Mouse (Mus musculus) C2C12 (cell line): ENCODE results near the gene Abca2. TPM values are rescaled to one million over a fixed set of nuclear protein-coding genes. Genes with fewer than 3 reads are reported as not detected.

Source experiments
- H3K27me3 ChIP-seq: one replicate; pipeline ENCODE4 v1.6.1; 2011; ENCODE audit not compliant: control insufficient read depth, insufficient read depth, insufficient read length
- H3K36me3 ChIP-seq: one replicate; pipeline ENCODE4 v1.6.1; 2011; ENCODE audit not compliant: control insufficient read depth, insufficient read depth
- H3K4me3 ChIP-seq: one replicate; pipeline ENCODE4 v1.5.1; 2011; ENCODE audit warnings: mild to moderate bottlenecking, control low read depth; ENCODE audit not compliant: poor library complexity, insufficient read depth, severe bottlenecking
- H3K79me2 ChIP-seq: one replicate; pipeline ENCODE4 v1.6.1; 2011; ENCODE audit not compliant: control insufficient read depth, insufficient read depth
- H3K79me3 ChIP-seq: one replicate; pipeline ENCODE4 v1.6.1; 2011; ENCODE audit warnings: low read depth, control low read depth
- H3ac ChIP-seq: one replicate; pipeline ENCODE3; 2011; ENCODE audit warnings: low read depth; ENCODE audit not compliant: control insufficient read depth, insufficient read length
- CEBPB ChIP-seq: IDR thresholded peaks from one replicate; pipeline ENCODE4 v1.6.1; 2011; ENCODE audit warnings: low read depth, mild to moderate bottlenecking, control low read depth, moderate library complexity
- CTCF ChIP-seq: IDR thresholded peaks from one replicate; pipeline ENCODE4 v1.5.1; 2011; ENCODE audit not compliant: control insufficient read depth, insufficient read depth, insufficient read length
- FOSL1 ChIP-seq: IDR thresholded peaks from one replicate; pipeline ENCODE4 v1.8.0; 2011; ENCODE audit warnings: mild to moderate bottlenecking, low read length; ENCODE audit not compliant: poor library complexity, insufficient read depth, severe bottlenecking
- MAX ChIP-seq: IDR thresholded peaks from one replicate; pipeline ENCODE4 v1.6.1; 2011; ENCODE audit warnings: mild to moderate bottlenecking, control low read depth
- MYOD1 ChIP-seq: IDR thresholded peaks from one replicate; pipeline ENCODE4 v1.6.1; 2011; ENCODE audit warnings: low read depth; ENCODE audit not compliant: control insufficient read depth, insufficient read length
- MYOG ChIP-seq: IDR thresholded peaks from one replicate; pipeline ENCODE4 v1.6.1; 2011; ENCODE audit not compliant: control insufficient read depth, insufficient read length; ENCODE audit errors: extremely low read depth
- USF1 ChIP-seq: IDR thresholded peaks from one replicate; pipeline ENCODE4 v1.6.1; 2011; ENCODE audit warnings: low read depth, mild to moderate bottlenecking, control low read depth, moderate library complexity
- polyA plus RNA-seq: library from polyadenylated mRNA; unstranded; fragments of >200 nt; fragmentation: generic; extraction: Trizol; gene quantifications from one replicate; pipeline ENCODE4 v1.2.1, GENCODE M21; 2012; ENCODE audit warnings: missing spikeins

Abca2 gene
- polyA plus RNA-seq, 1 experiment: 4.2 TPM

DNA sequence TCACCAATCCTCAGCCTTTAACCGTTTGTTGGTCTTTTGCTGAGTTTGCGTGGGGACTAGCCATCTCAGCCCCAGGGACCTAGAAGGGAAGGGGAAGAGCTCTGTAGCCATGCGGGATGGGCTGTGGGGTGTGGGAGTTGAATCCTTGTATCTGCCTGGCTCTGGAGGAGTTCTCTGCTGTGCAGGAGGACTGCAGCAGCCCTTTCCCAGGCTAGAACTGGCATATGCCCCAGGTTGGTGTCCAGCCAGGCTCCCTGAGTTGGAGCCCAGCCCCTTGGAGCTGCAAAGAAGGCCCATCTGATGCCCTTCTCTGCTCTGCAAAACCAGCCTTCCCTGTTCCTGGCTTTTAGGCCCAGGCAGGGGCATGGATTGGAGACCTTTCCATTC lies 31.9 kb upstream of the Abca2 start:
- TF ChIP-seq CTCF (no peak), CEBPB (no peak), FOSL1 (no peak), MYOG (no peak), MYOD1 (no peak), USF1 (no peak), MAX (no peak)
- Histone ChIP-seq H3K79me3 (no peaks in the 10 kb centered on the region), H3K36me3 (no peaks in the 10 kb centered on the region), H3K4me3 (no peak overlapping the region), H3ac (no peak overlapping the region), H3K79me2 (no peaks in the 10 kb centered on the region), H3K27me3 (peaks cover 61% of the 10 kb centered on the region)

DNA sequence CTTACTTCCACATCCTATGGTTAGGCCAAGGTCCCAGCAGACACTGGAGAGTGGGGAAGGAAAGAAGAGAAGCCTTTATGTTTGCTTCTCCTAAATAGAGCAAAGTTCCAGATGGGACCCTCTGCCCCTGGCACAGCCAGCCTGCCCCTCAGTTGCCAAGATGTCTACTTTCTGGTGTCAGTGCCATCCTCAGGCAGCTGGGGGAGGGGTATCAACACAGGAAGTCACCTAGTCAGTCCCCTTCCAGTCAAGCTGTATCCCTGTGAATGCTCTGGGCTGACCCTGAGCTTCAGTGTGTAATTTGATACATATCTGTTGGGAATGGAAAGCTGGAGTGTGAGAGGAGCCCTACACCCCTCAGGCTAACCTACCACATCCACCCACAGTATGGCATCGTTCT lies 31.5 kb upstream of the Abca2 start:
- H3K79me3 ChIP-seq: no peaks in the 10 kb centered on the region
- H3K36me3 ChIP-seq: no peaks in the 10 kb centered on the region
- no peak overlapping the region for H3ac ChIP-seq
- TF ChIP-seq CTCF: no peak
- TF ChIP-seq FOSL1: no peak
- TF ChIP-seq MYOG: no peak
- TF ChIP-seq MYOD1: no peak
- no peak for TF ChIP-seq MAX
- TF ChIP-seq USF1: no peak
- TF ChIP-seq CEBPB: no peak
- no peaks in the 10 kb centered on the region for H3K79me2 ChIP-seq
- H3K4me3 ChIP-seq: no peak overlapping the region
- peaks cover 61% of the 10 kb centered on the region for H3K27me3 ChIP-seq

DNA sequence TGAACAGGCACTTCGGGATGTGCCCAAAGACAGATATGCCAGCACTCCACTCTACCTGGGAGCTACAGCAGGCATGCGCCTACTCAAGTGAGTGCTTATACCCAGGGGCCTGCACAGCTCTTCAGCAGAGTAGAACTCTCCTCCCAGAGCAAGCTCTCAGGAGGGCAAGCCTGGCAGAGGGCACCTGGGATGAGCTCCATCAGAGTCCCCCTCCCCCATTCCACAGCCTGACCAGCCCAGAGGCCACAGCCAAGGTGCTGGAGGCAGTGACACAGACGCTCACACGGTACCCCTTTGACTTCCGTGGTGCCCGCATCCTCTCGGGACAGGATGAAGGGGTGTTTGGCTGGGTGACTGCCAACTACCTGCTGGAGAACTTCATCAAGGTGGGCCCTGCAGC lies 30.4 kb upstream of the Abca2 start:
- Histone ChIP-seq H3K79me2 (no peaks in the 10 kb centered on the region), H3K36me3 (no peaks in the 10 kb centered on the region), H3K79me3 (no peaks in the 10 kb centered on the region), H3K4me3 (no peak overlapping the region), H3K27me3 (peaks cover 56% of the 10 kb centered on the region), H3ac (no peak overlapping the region)
- TF ChIP-seq CEBPB (no peak), MYOG (no peak), USF1 (no peak), MYOD1 (no peak), MAX (no peak)

DNA sequence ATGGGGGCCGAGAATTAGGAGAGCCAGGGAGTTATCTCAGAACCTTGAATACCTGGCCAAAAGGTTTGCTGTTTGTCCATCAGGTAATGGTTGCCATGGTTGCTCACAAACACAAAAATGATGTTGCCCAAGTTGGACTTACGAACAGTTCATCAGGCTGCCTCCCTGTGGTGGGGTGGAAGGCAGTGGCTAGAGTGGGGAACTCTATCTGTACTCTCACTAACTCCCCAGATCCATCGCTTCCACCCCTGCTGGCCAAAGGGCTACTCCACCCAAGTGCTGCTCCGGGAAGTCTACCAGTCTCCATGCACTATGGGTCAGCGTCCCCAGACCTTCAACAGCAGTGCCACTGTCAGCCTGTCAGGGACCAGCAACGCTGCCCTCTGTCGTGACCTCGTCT lies 29.5 kb upstream of the Abca2 start, which contains the start of gene Npdc1:
Npdc1 (plus strand) TSS at position 301 of the 400 bp plus-strand sequence.
- Histone ChIP-seq H3ac (no peak within 1 kb of the TSS), H3K27me3 (peaks cover 56% of the 10 kb centered on the region), H3K4me3 (no peak within 1 kb of the TSS), H3K79me3 (no peaks in the 10 kb centered on the region), H3K36me3 (no peaks in the 10 kb centered on the region), H3K79me2 (peaks cover 7% of the 10 kb centered on the region)
- TF ChIP-seq FOSL1 (no peak), CEBPB (no peak), MAX (no peak), USF1 (no peak), MYOG (no peak)

DNA sequence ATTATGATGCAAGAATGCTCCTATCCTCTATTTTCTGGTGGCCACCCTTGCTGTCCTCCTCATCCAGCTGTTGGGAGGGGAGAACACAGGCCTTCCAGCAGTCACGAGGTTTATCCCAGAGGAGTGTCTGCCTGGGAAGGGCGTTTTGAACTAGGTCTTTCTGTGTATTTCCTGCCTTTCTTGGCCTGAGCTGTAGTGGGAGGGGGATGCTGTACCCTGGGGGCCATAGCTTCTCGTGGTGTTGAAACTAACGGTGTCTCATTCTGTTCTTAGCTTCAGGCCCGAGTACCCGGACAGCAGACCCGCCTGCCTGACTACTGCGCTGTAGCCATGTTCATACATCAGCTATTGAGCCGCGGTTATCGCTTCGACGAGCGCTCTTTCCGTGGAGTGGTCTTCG lies 28.2 kb upstream of the Abca2 start:
- TF ChIP-seq MYOG (no peak), CEBPB (no peak), MAX (no peak)
- no peak overlapping the region for H3K4me3 ChIP-seq
- H3K27me3 ChIP-seq: peaks cover 49% of the 10 kb centered on the region
- H3K79me3 ChIP-seq: no peaks in the 10 kb centered on the region
- H3K79me2 ChIP-seq: peaks cover 14% of the 10 kb centered on the region
- no peaks in the 10 kb centered on the region for H3K36me3 ChIP-seq
- H3ac ChIP-seq: no peak overlapping the region

DNA sequence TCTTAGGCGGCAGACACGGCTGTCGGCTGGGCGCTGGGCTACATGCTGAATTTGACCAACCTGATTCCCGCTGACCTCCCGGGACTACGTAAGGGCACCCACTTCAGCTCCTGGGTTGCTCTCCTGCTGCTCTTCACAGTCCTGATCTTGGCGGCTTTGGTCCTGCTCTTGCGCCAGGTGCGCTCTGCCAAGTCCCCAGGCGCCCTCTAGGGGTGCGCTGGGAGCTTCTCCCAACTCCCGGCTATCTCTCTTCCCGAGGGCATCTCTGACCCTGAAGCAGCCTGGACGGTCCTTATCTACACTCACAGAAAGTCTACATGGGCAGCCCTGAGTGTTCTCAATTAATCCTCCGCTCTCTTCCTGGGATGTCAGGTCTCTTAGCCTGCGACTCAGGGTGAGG lies 27.7 kb upstream of the Abca2 start:
- Histone ChIP-seq H3K27me3 (peaks cover 44% of the 10 kb centered on the region), H3K79me3 (no peaks in the 10 kb centered on the region), H3K79me2 (peaks cover 14% of the 10 kb centered on the region), H3ac (no peak overlapping the region), H3K36me3 (no peaks in the 10 kb centered on the region), H3K4me3 (no peak overlapping the region)
- TF ChIP-seq CTCF (peak; percentile 71), CEBPB (no peak)
